29 mouse cellular contexts compared by ENCODE assay signal in genomic region chrX:19765946-19766345, GRCm38 (mm10).
"Had no signal": no experiment of that assay in that cellular context is flagged by ENCODE, and none has a peak within 500 bp of the region (broad histone marks: within the 10 kb centered on the region; RNA-seq: fewer than 3 reads in every experiment).

No protein-coding gene starts in this region.

- ATAC-seq: hindbrain, embryonic 16.5 days; hindbrain, postnatal 0 days; inflammation-experienced regulatory T-cells, adult 6 months; intestine, embryonic 15.5 days; intestine, embryonic 16.5 days; intestine, postnatal 0 days had no signal

- H3K27me3 ChIP-seq: heart, embryonic 12.5 days; heart, embryonic 13.5 days; heart, embryonic 15.5 days; hindbrain, embryonic 12.5 days; hindbrain, embryonic 13.5 days; hindbrain, embryonic 15.5 days; intestine, embryonic 15.5 days; kidney, embryonic 15.5 days had no signal

- DNase-seq: heart, postnatal 10 days; heart, postnatal 14 days; heart, postnatal 36 days; heart, postnatal 4 days; kidney, adult 11 months; kidney, adult 18-20 months; kidney, adult 2 months; kidney, adult 8-10 months; kidney, adult 9 months; kidney, postnatal 10 days; kidney, postnatal 14 days; kidney, postnatal 25 days; kidney, postnatal 36 days; kidney, postnatal 4 days; layer of hippocampus, adult 9-11 months; layer of hippocampus, postnatal 36 days had no signal
